Mouse (Mus musculus): ENCODE data around the gene Npas3. TPM values are rescaled to one million over a fixed set of nuclear protein-coding genes. Genes with fewer than 3 reads are reported as not detected.

Gene Npas3
- polyA plus RNA-seq, 1 experiment: not detected

GRCm38 (mm10) chr12:53290341-53290740 lies 41.9 kb downstream of the Npas3 start:
- no peak for TF ChIP-seq GATA1 (IDR thresholded peaks at IDR 0.05; ENCODE audit: low read length)

DNA sequence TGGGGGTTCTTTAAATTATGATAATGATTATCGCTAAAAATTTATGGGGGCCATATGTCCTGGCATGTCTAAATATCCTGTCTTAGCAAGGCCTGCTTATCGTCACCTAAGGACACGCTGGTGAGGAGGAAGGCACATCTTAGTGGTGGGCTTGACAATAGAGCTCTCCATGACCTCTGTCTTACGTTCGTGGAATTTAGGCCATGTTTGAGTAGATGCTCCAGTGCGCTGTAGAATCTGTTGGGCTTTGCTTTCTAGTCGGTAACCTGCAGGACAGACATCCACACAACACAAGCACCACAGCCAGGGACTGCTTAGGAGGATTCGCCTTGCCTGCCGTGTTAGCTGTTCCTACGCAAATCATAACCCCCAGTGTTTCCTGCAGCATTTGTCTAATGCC lies 42.4 kb downstream of the Npas3 start:
- no peak for TF ChIP-seq GATA1 (IDR thresholded peaks at IDR 0.05; ENCODE audit: low read length)

GRCm38 (mm10) chr12:53292010-53292409 lies 43.5 kb downstream of the Npas3 start:
- TF ChIP-seq GATA1 (IDR thresholded peaks at IDR 0.05; ENCODE audit: low read length): no peak

- no peak for TF ChIP-seq GATA1 (IDR thresholded peaks at IDR 0.05; ENCODE audit: low read length)
Observed at GRCm38 (mm10) chr12:53292508-53293300, 44.2 kb downstream of the Npas3 start.

- TF ChIP-seq GATA1 (IDR thresholded peaks at IDR 0.05; ENCODE audit: low read length): no peak
Observed at GRCm38 (mm10) chr12:53294011-53294410, 45.5 kb downstream of the Npas3 start.

- no peak for TF ChIP-seq GATA1 (IDR thresholded peaks at IDR 0.05; ENCODE audit: low read length)
Observed at GRCm38 (mm10) chr12:53295747-53296146, 47.3 kb downstream of the Npas3 start.

GRCm38 (mm10) chr12:53297946-53298840 lies 49.7 kb downstream of the Npas3 start:
- TF ChIP-seq GATA1 (IDR thresholded peaks at IDR 0.05; ENCODE audit: low read length): no peak

GRCm38 (mm10) chr12:53300964-53301363 lies 52.5 kb downstream of the Npas3 start:
- TF ChIP-seq GATA1 (IDR thresholded peaks at IDR 0.05; ENCODE audit: low read length): no peak

DNA sequence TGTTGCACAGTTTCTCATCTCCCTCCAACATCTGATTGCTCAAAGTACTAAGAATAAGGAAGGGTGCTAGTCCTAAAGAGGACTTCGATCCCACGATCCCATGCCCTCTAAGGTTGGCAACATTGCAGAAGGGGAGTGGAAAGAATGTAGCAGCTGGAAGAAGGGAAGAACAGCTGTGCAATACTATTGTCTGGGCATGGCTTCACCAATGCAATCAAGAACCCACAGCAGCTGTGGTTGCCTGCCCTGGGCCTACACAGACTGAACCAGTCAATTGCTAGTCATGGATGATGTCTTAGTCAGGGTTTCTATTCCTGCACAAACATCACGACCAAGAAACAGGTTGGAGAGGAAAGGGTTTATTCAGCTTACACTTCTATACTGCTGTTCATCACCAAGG lies 53.7 kb downstream of the Npas3 start:
- TF ChIP-seq GATA1 (IDR thresholded peaks at IDR 0.05; ENCODE audit: low read length): no peak

DNA sequence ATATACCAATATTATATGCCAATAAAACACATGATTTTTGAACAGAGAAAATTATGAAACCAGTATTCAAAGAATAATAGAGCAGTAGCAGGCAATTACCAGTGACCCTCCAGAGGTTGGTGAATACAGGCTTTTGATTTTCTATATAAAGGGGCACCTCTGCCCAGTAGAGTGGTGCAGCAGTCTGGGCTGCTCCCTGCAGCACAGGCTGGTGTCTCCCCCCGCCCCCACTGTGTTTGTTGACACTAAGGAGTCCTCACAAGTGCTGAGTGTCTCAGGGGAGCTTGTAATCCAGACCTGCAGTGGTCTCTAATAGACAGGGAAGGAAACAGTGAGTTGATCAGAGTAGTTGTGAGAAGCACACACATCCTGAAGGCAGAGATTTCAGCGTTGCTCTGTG lies 68.2 kb downstream of the Npas3 start:
- no peak for TF ChIP-seq GATA1 (IDR thresholded peaks at IDR 0.05; ENCODE audit: low read length)

DNA sequence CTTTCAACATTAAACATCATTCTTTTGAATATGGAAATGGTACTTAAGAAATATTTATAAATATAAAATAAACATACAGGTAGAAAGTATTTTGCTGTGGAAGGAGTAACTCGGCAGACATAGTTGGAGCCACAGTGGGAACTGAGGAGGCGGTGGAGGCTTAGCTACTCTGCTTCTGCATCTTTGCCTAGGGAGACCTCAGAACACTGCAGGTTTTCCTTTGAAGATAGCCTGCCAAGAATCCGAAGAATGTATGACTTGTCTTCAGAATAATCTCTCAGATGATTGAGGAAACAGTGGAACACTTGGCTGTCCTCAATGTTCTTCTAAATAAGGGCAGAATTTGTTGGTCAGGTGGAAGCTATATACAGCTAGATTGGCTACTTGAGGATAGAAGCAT lies 69.3 kb downstream of the Npas3 start:
- no peak for TF ChIP-seq GATA1 (IDR thresholded peaks at IDR 0.05; ENCODE audit: low read length)

DNA sequence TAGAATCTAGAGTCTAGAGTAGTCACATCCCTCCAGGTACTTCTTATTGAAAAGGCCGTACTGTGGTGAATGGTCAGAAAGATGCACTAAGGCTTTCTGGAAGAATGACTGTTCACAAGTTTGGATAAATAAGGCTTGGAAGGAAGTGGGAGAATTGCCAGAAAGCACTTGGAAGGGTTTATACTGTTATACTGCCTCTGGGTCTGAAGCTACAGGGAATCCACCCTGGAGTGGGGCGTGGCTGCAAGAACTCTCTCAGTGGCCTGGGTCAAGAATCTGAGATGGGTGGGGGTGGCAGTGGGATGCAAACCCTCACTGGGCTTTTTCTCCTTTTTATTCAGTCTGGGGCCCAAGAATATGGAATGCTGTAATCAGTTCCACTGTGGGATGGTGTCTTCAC lies 72.0 kb downstream of the Npas3 start:
- TF ChIP-seq GATA1 (IDR thresholded peaks at IDR 0.05; ENCODE audit: low read length): no peak

DNA sequence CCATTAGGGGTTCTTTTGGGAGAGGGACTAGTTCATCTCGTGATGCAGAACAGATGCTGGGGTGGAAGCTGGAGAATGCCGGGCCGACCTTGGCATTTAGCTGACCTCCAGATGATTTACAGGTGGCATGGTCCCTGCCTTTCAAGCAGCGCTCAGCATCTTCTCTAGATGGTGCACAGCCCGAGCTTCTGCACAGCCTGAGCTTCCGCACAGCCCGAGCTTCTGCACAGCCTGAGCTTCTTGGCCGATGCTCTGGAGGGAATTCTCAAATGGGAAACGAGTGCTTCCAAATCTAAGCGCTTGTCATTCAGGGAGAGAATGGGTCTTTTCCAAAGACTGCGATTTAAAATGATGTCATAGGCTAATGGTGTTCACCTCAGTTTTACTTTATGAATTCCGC lies 72.5 kb downstream of the Npas3 start:
- no peak for TF ChIP-seq GATA1 (IDR thresholded peaks at IDR 0.05; ENCODE audit: low read length)

GRCm38 (mm10) chr12:53321944-53322343 lies 73.5 kb downstream of the Npas3 start:
- no peak for TF ChIP-seq GATA1 (IDR thresholded peaks at IDR 0.05; ENCODE audit: low read length)

DNA sequence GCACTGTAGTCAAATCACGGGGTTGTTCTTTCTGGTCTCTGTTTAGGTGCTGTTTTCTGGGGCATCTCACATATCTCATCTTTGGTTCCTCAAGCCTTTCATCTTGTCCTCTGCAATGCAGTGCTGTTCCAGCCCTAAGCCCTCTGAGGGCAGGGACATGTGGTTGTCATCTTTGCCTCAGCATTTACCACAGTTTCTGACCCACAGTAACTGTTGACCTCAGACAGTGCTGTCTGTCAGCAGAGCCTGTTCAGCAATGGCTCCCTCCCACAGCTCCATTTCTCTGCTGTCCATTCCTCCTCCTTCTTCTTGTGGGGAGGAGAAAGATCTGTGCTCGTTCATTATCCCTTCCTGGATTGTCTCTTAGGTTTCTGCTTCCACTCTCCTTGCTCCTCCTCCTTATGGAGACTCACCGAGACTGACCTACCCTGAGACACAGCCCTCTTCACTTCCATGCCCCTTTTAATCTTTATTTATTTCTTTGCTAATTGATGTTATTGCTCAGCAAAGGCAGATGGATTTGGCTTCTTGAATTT lies 79.2 kb downstream of the Npas3 start:
- TF ChIP-seq GATA1 (IDR thresholded peaks at IDR 0.05; ENCODE audit: low read length): no peak

- no peak for TF ChIP-seq GATA1 (IDR thresholded peaks at IDR 0.05; ENCODE audit: low read length)
Observed at GRCm38 (mm10) chr12:53328257-53328736, 79.8 kb downstream of the Npas3 start.

All from G1E-ER4 (cell line).